Mouse (Mus musculus): Measurements from ENCODE around the gene Socs4. TPM values are rescaled to one million over a fixed set of nuclear protein-coding genes. Genes with fewer than 3 reads are reported as not detected.

Socs4 gene
- polyA plus RNA-seq, 1 experiment = 24.2 TPM

- Histone ChIP-seq H3K4me3 (ENCODE audit: low read depth, low read length) (no peak overlapping the region), H3K27ac (ENCODE audit: insufficient read depth, low read length) (no peak overlapping the region), H3K27me3 (ENCODE audit: control insufficient read depth, insufficient read depth, low read length, poor library complexity, severe bottlenecking) (no peaks in the 10 kb centered on the region), H3K9ac (ENCODE audit: low read depth, poor library complexity, severe bottlenecking) (no peak overlapping the region), H3K9me3 (replicated peaks; ENCODE audit: control insufficient read depth, insufficient read depth, low read length, poor library complexity, severe bottlenecking) (peaks cover 5% of the 10 kb centered on the region; the same call in 1 of the 2 replicates), H3K36me3 (ENCODE audit: control insufficient read depth, insufficient read depth, low read length, poor library complexity, severe bottlenecking) (peaks cover 2% of the 10 kb centered on the region; the same call in 1 of the 2 replicates), H3K4me1 (ENCODE audit: control insufficient read depth, insufficient read depth, low read length) (no peaks in the 10 kb centered on the region)
- no peak for TF ChIP-seq EP300 (IDR thresholded peaks at IDR 0.05; ENCODE audit: insufficient read depth, low read depth, low read length)
- TF ChIP-seq CTCF (IDR thresholded peaks at IDR 0.05; ENCODE audit: low read depth, low read length) = no peak
- no peak for TF ChIP-seq POLR2A (IDR thresholded peaks at IDR 0.05; ENCODE audit: insufficient read depth, low read length)
These were observed 40.2 kb upstream of the Socs4 start for GRCm38 (mm10) chr14:47236491-47236890.

DNA sequence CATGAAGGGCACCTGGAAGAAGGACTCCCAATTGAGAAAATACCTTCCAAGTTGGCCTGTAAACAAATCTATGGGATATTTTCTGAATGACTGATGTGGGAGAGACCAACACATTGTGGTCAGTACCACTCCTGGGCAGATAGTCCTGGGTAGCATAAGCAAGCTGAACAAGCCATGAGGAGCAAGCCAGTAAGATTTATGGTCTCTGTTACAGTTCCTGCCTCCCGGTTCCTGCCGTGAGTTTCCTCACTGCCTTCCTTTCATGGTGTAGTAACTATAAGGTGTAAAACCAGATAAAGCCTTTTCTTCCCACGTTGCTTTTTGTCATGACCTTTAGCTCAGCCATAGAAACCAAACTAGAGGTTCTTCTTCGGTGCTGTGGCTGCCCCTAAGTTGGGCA is 39.4 kb upstream of the Socs4 start:
- TF ChIP-seq EP300 (IDR thresholded peaks at IDR 0.05; ENCODE audit: insufficient read depth, low read depth, low read length) = no peak
- no peak for TF ChIP-seq CTCF (IDR thresholded peaks at IDR 0.05; ENCODE audit: low read depth, low read length)
- no peak for TF ChIP-seq POLR2A (IDR thresholded peaks at IDR 0.05; ENCODE audit: insufficient read depth, low read length)
- Histone ChIP-seq H3K4me1 (ENCODE audit: control insufficient read depth, insufficient read depth, low read length) (no peaks in the 10 kb centered on the region), H3K9me3 (replicated peaks; ENCODE audit: control insufficient read depth, insufficient read depth, low read length, poor library complexity, severe bottlenecking) (peaks cover 5% of the 10 kb centered on the region; the same call in 1 of the 2 replicates), H3K4me3 (ENCODE audit: low read depth, low read length) (no peak overlapping the region), H3K27ac (ENCODE audit: insufficient read depth, low read length) (no peak overlapping the region), H3K27me3 (ENCODE audit: control insufficient read depth, insufficient read depth, low read length, poor library complexity, severe bottlenecking) (no peaks in the 10 kb centered on the region), H3K9ac (ENCODE audit: low read depth, poor library complexity, severe bottlenecking) (no peak overlapping the region), H3K36me3 (ENCODE audit: control insufficient read depth, insufficient read depth, low read length, poor library complexity, severe bottlenecking) (peaks cover 3% of the 10 kb centered on the region)

DNA sequence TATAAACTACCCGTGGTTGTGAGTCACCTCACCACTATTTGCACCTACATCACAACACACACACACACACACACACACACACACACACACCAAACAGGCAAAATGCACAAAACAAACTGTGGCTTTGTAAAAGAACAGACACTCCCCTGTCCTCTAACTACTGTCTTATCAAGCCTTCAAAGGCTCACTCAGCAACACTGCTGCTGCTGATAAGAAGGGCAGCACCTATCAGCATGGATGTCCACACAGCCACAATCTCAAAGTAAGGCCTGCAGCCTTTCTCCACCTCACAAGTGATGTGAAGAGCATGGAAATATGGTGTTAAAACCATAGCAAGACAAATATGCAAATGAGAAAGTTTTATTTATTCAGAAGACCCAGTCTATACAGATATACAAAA is 36.1 kb upstream of the Socs4 start:
- no peak overlapping the region for H3K27ac ChIP-seq (ENCODE audit: insufficient read depth, low read length)
- peaks cover 2% of the 10 kb centered on the region; the same call in 1 of the 2 replicates for H3K9me3 ChIP-seq (replicated peaks; ENCODE audit: control insufficient read depth, insufficient read depth, low read length, poor library complexity, severe bottlenecking)
- H3K9ac ChIP-seq (ENCODE audit: low read depth, poor library complexity, severe bottlenecking) = no peak overlapping the region
- TF ChIP-seq EP300 (IDR thresholded peaks at IDR 0.05; ENCODE audit: insufficient read depth, low read depth, low read length) = no peak
- no peak for TF ChIP-seq CTCF (IDR thresholded peaks at IDR 0.05; ENCODE audit: low read depth, low read length)
- no peak for TF ChIP-seq POLR2A (IDR thresholded peaks at IDR 0.05; ENCODE audit: insufficient read depth, low read length)
- no peaks in the 10 kb centered on the region for H3K4me1 ChIP-seq (ENCODE audit: control insufficient read depth, insufficient read depth, low read length)
- H3K4me3 ChIP-seq (ENCODE audit: low read depth, low read length) = no peak overlapping the region
- H3K27me3 ChIP-seq (ENCODE audit: control insufficient read depth, insufficient read depth, low read length, poor library complexity, severe bottlenecking) = no peaks in the 10 kb centered on the region
- peaks cover 18% of the 10 kb centered on the region for H3K36me3 ChIP-seq (ENCODE audit: control insufficient read depth, insufficient read depth, low read length, poor library complexity, severe bottlenecking)

- H3K36me3 ChIP-seq (ENCODE audit: control insufficient read depth, insufficient read depth, low read length, poor library complexity, severe bottlenecking) = peaks cover 19% of the 10 kb centered on the region
- H3K4me1 ChIP-seq (ENCODE audit: control insufficient read depth, insufficient read depth, low read length) = no peaks in the 10 kb centered on the region
- H3K9me3 ChIP-seq (replicated peaks; ENCODE audit: control insufficient read depth, insufficient read depth, low read length, poor library complexity, severe bottlenecking) = no peaks in the 10 kb centered on the region
- no peak overlapping the region for H3K9ac ChIP-seq (ENCODE audit: low read depth, poor library complexity, severe bottlenecking)
- no peak for TF ChIP-seq EP300 (IDR thresholded peaks at IDR 0.05; ENCODE audit: insufficient read depth, low read depth, low read length)
- TF ChIP-seq CTCF (IDR thresholded peaks at IDR 0.05; ENCODE audit: low read depth, low read length) = no peak
- TF ChIP-seq POLR2A (IDR thresholded peaks at IDR 0.05; ENCODE audit: insufficient read depth, low read length) = no peak
- no peaks in the 10 kb centered on the region for H3K27me3 ChIP-seq (ENCODE audit: control insufficient read depth, insufficient read depth, low read length, poor library complexity, severe bottlenecking)
- no peak overlapping the region for H3K4me3 ChIP-seq (ENCODE audit: low read depth, low read length)
- H3K27ac ChIP-seq (ENCODE audit: insufficient read depth, low read length) = no peak overlapping the region
These were observed 35.7 kb upstream of the Socs4 start for GRCm38 (mm10) chr14:47241046-47241445.

DNA sequence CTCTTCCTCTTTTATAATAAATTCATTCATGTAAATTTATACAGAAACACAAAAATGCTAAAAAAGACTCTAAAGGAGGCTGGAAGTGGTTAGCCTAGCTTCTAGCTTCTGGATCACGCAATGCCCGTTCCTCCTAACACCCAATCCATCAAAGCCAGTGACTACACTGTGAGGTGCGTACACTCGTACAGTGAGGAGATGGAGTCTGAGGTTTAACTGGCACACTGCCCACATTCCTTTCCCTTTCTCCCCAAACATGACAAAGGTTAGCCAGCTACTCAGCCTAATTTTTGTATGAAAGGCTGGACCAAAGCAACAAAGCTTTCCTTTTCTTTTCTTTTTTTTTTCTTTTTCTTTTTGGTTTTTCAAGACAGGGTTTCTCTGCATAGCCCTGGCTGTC is 34.0 kb upstream of the Socs4 start:
- Histone ChIP-seq H3K9ac (ENCODE audit: low read depth, poor library complexity, severe bottlenecking) (no peak overlapping the region), H3K27me3 (ENCODE audit: control insufficient read depth, insufficient read depth, low read length, poor library complexity, severe bottlenecking) (no peaks in the 10 kb centered on the region), H3K4me3 (ENCODE audit: low read depth, low read length) (no peak overlapping the region), H3K9me3 (replicated peaks; ENCODE audit: control insufficient read depth, insufficient read depth, low read length, poor library complexity, severe bottlenecking) (no peaks in the 10 kb centered on the region), H3K4me1 (ENCODE audit: control insufficient read depth, insufficient read depth, low read length) (no peaks in the 10 kb centered on the region), H3K36me3 (ENCODE audit: control insufficient read depth, insufficient read depth, low read length, poor library complexity, severe bottlenecking) (peaks cover 28% of the 10 kb centered on the region), H3K27ac (ENCODE audit: insufficient read depth, low read length) (no peak overlapping the region)
- no peak for TF ChIP-seq POLR2A (IDR thresholded peaks at IDR 0.05; ENCODE audit: insufficient read depth, low read length)
- no peak for TF ChIP-seq CTCF (IDR thresholded peaks at IDR 0.05; ENCODE audit: low read depth, low read length)
- no peak for TF ChIP-seq EP300 (IDR thresholded peaks at IDR 0.05; ENCODE audit: insufficient read depth, low read depth, low read length)

DNA sequence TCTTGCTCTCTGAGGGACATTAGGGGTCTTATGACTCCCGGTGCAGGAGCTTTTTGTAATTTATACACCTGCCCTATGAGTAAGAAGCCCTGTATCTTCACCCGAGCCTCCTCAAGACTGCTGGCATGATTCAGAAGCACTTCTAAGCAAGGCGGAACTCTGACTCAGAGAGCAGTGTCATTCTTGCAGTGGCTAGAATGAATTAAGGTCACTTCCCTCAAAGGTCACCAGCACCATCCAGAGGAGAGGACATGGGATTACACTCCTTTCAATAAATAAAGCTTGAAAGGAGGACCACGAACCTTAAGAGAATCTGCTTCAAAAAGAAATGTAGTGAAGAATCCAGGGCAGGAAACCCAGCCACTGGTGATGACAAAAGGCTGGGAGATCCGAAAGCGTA is 26.9 kb upstream of the Socs4 start:
- Histone ChIP-seq H3K9ac (ENCODE audit: low read depth, poor library complexity, severe bottlenecking) (no peak overlapping the region), H3K4me1 (ENCODE audit: control insufficient read depth, insufficient read depth, low read length) (no peaks in the 10 kb centered on the region), H3K36me3 (ENCODE audit: control insufficient read depth, insufficient read depth, low read length, poor library complexity, severe bottlenecking) (peaks cover 28% of the 10 kb centered on the region), H3K27ac (ENCODE audit: insufficient read depth, low read length) (no peak overlapping the region), H3K9me3 (replicated peaks; ENCODE audit: control insufficient read depth, insufficient read depth, low read length, poor library complexity, severe bottlenecking) (no peaks in the 10 kb centered on the region), H3K27me3 (ENCODE audit: control insufficient read depth, insufficient read depth, low read length, poor library complexity, severe bottlenecking) (no peaks in the 10 kb centered on the region), H3K4me3 (ENCODE audit: low read depth, low read length) (no peak overlapping the region)
- TF ChIP-seq CTCF (IDR thresholded peaks at IDR 0.05; ENCODE audit: low read depth, low read length) = no peak
- no peak for TF ChIP-seq POLR2A (IDR thresholded peaks at IDR 0.05; ENCODE audit: insufficient read depth, low read length)
- TF ChIP-seq EP300 (IDR thresholded peaks at IDR 0.05; ENCODE audit: insufficient read depth, low read depth, low read length) = no peak
